In the genomic region with DNA sequence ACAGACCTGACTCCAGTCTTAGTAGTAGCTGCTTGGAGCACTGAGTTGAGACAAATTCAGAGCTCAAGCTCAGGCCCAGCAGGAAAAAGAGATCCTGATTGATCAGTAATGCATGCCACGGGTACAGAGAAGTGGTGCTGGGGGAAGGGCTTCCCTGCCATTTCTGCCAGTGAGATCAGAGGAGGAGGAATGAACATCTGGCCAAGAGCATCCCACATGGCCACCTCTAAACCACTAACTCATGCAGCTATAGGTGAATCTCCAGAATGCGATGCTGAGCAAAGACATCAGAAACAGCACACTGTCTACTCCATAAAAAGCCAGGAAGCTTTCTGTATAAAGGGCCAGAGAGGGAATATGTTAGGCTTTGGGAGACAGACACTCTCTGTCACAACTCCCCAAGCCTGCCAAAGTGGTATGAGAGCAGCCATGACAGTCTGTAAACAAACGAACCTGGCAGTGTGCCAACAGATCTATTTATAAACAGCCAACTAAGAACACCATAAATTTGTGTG, we compare ENCODE assay signal across 9 mouse cellular contexts. TPM values are rescaled to one million over a fixed set of nuclear protein-coding genes. Genes with fewer than 3 reads are reported as not detected.
A peak's percentile ranks its signal among the peaks of the same experiment; 100 is the strongest.
DNase-seq lines count a peak whose midpoint lies in the region; ATAC-seq lines count a peak whose summit lies in the region.
"Had no signal": no experiment of that assay in that cellular context is flagged by ENCODE, and none has a peak within 500 bp of the region (broad histone marks: within the 10 kb centered on the region; RNA-seq: fewer than 3 reads in every experiment).

No protein-coding gene starts in this region.

- 63% methylated on average over 3 of the region's 3 CpGs for whole genome bisulfite sequencing in neural tube, embryonic 13.5 days

- no peaks in the 10 kb centered on the region for H3K9me3 ChIP-seq in neural tube, embryonic 13.5 days

- peak; percentile 6 for DNase-seq in adrenal gland, postnatal 10 days
- DNase-seq in adrenal gland, adult 18-20 months (ENCODE audit: low spot score in 2 of 2), result no peak
- no peak for DNase-seq in neural tube, embryonic 10.5 days (ENCODE audit: extremely low spot score, low spot score)
- peak; percentile 35 for DNase-seq in layer of hippocampus, adult 9-11 months
- DNase-seq in right cerebral cortex, postnatal 14 days, result peak; percentile 54
- DNase-seq in ovary, postnatal 14 days (ENCODE audit: low spot score), result no peak

- no peaks in the 10 kb centered on the region for H3K36me3 ChIP-seq in neural tube, embryonic 13.5 days
- H3K36me3 ChIP-seq: heart, embryonic 13.5 days had no signal

- no peak overlapping the region for H3K4me2 ChIP-seq in neural tube, embryonic 13.5 days
- H3K4me2 ChIP-seq: heart, embryonic 13.5 days had no signal

- H3K4me3 ChIP-seq in neural tube, embryonic 13.5 days, result no peak overlapping the region
- H3K4me3 ChIP-seq: heart, embryonic 13.5 days had no signal

- ATAC-seq in neural tube, embryonic 13.5 days (ENCODE audit: low read depth), result peak; percentile 50; the same call in 1 of the 2 replicates
- ATAC-seq in erythroblast, adult 5-6 weeks (replicated peaks; ENCODE audit: low FRiP score, poor library complexity, severe bottlenecking), result no peak

- H3K27me3 ChIP-seq in neural tube, embryonic 13.5 days, result no peaks in the 10 kb centered on the region
- H3K27me3 ChIP-seq: heart, embryonic 13.5 days had no signal

- H3K27ac ChIP-seq in neural tube, embryonic 13.5 days (replicated peaks), result no peak overlapping the region
- H3K27ac ChIP-seq: heart, embryonic 13.5 days had no signal

- peaks cover 9% of the 10 kb centered on the region for H3K4me1 ChIP-seq in neural tube, embryonic 13.5 days (replicated peaks)
- H3K4me1 ChIP-seq: heart, embryonic 13.5 days had no signal

- no peak overlapping the region for H3K9ac ChIP-seq in neural tube, embryonic 13.5 days
- H3K9ac ChIP-seq: heart, embryonic 13.5 days had no signal

RNA-seq across cellular contexts. Expression of a gene that starts 33.8 kb away (rescaled TPM):
- total RNA-seq in adrenal gland, postnatal 10 days (2021), result 1 to 10 TPM; 2.7 to 3.2 TPM
- 1 to 10 TPM; 1.3 to 1.8 TPM for total RNA-seq in adrenal gland, adult 18-20 months (2021)
- polyA plus RNA-seq in neural tube, embryonic 13.5 days (2015; fragmentation: Nextera tagmentation; extraction: Ambion mirVana), result 2.7 and 2.8 TPM in 2 replicates
- total RNA-seq in erythroblast, adult 5-6 weeks (2015; ENCODE audit: low replicate concordance), result not detected in 2 replicates
- total RNA-seq in erythroblast, adult 5-6 weeks (2017; ENCODE audit: low replicate concordance), result not detected in 2 replicates

Comparison
In these comparisons a context has a peak if more than half of its experiments do, and no peak if none do; other contexts are left out.
1. DNase-seq: peak in adrenal gland, postnatal 10 days (single experiment), layer of hippocampus, adult 9-11 months (single experiment) and right cerebral cortex, postnatal 14 days (single experiment); none in adrenal gland, adult 18-20 months (0 of 2), neural tube, embryonic 10.5 days (single experiment) and ovary, postnatal 14 days (single experiment).